Mouse (Mus musculus): Measurements from ENCODE around the gene Gpr108.

- TF ChIP-seq POLR2A (IDR thresholded peaks at IDR 0.05; ENCODE audit: extremely low read depth, insufficient read depth, low read length) (no peak), CTCF (IDR thresholded peaks at IDR 0.05; ENCODE audit: extremely low read depth, insufficient read depth, low read length) (no peak)
Observed at GRCm38 (mm10) chr17:57228014-57228413, 20.2 kb downstream of the Gpr108 start, which contains the start of gene C3.

Data from cortical plate, adult 2 months (tissue).